Mouse (Mus musculus) MEL (cell line): ENCODE results near the gene Pdhx. TPM values are rescaled to one million over a fixed set of nuclear protein-coding genes. Genes with fewer than 3 reads are reported as not detected.

Source experiments
- DNase-seq: peaks from one replicate; pipeline ENCODE4 v3.0.0; 2011; ENCODE audit warnings: low read depth, low spot score
- H3K27ac ChIP-seq: 2 replicates; pipeline ENCODE4 v1.5.1; 2012; ENCODE audit warnings: low read depth, mild to moderate bottlenecking, control low read depth, low read length, moderate library complexity; ENCODE audit not compliant: control insufficient read depth
- H3K27me3 ChIP-seq, 2 experiments: fragments of 150-350 bp in 1 of 2; sonication (generic) in 1 of 2; 2 replicates each; pipeline ENCODE4 v1.6.1; 2012; ENCODE audit warnings: low read length in 2 of 2, mild to moderate bottlenecking in 2 of 2, improper control_type of control experiment in 1 of 2, moderate library complexity in 1 of 2; ENCODE audit not compliant: insufficient read depth in 2 of 2, control insufficient read depth in 1 of 2
- H3K36me3 ChIP-seq, 2 experiments: 2 replicates each; pipeline ENCODE4 v1.6.1; 2012 to 2014; ENCODE audit warnings: low read length in 2 of 2, improper control_type of control experiment in 1 of 2, inconsistent platforms in 1 of 2, mild to moderate bottlenecking in 1 of 2; ENCODE audit not compliant: insufficient read depth in 2 of 2, control insufficient read depth in 1 of 2
- H3K4me1 ChIP-seq, 2 experiments: fragments of 150-350 bp in 1 of 2; sonication (generic) in 1 of 2; 2 replicates each; pipeline ENCODE4 v1.6.1; 2012; ENCODE audit warnings: low read length in 2 of 2, improper control_type of control experiment in 1 of 2, mild to moderate bottlenecking in 1 of 2; ENCODE audit not compliant: insufficient read depth in 2 of 2, control insufficient read depth in 1 of 2
- H3K4me3 ChIP-seq, 2 experiments: fragments of 150-350 bp in 1 of 2; sonication (generic) in 1 of 2; 2 replicates each; pipeline ENCODE4 v1.5.1; 2012; ENCODE audit warnings: low read depth in 2 of 2, low read length in 2 of 2, mild to moderate bottlenecking in 2 of 2, moderate library complexity in 2 of 2, control low read depth in 1 of 2, improper control_type of control experiment in 1 of 2; ENCODE audit not compliant: control insufficient read depth in 1 of 2, insufficient read depth in 1 of 2
- H3K79me2 ChIP-seq: 2 replicates; pipeline ENCODE4 v1.6.1; 2012; ENCODE audit warnings: mild to moderate bottlenecking, low read length, moderate library complexity; ENCODE audit not compliant: control insufficient read depth, poor library complexity, insufficient read depth
- H3K9ac ChIP-seq: 2 replicates; pipeline ENCODE4 v1.6.1; 2012; ENCODE audit warnings: low read depth, mild to moderate bottlenecking, control low read depth, low read length, moderate library complexity; ENCODE audit not compliant: control insufficient read depth, poor library complexity, severe bottlenecking
- H3K9me3 ChIP-seq: fragments of 150-350 bp; sonication (generic); replicated peaks from 2 replicates; pipeline ENCODE4 v1.6.1; 2012; ENCODE audit warnings: mild to moderate bottlenecking, low read length, improper control_type of control experiment, moderate library complexity; ENCODE audit not compliant: insufficient read depth
- BHLHE40 ChIP-seq: IDR thresholded peaks from 2 replicates; pipeline ENCODE4 v1.6.1; 2012; ENCODE audit warnings: low read depth, mild to moderate bottlenecking, inconsistent platforms, low read length, improper control_type of control experiment, borderline replicate concordance
- CTCF ChIP-seq, 3 experiments: IDR thresholded peaks in 2 of 3; conservative IDR thresholded peaks in 1 of 3; 2 replicates each; pipeline ENCODE4 v1.5.1; 2011 to 2012; ENCODE audit warnings: low read length in 3 of 3, low read depth in 2 of 3, mild to moderate bottlenecking in 2 of 3, improper control_type of control experiment in 1 of 3, inconsistent platforms in 1 of 3, mixed read lengths in 1 of 3, moderate library complexity in 1 of 3; ENCODE audit not compliant: control insufficient read depth in 1 of 3, insufficient read depth in 1 of 3, poor library complexity in 1 of 3, severe bottlenecking in 1 of 3
- GATA1 ChIP-seq: IDR thresholded peaks from 2 replicates; pipeline ENCODE4 v1.6.1; 2011; ENCODE audit warnings: low read depth, low read length, improper control_type of control experiment
- HCFC1 ChIP-seq: IDR thresholded peaks from 2 replicates; pipeline ENCODE4 v1.6.1; 2012; ENCODE audit warnings: low read depth, mild to moderate bottlenecking, inconsistent platforms, low read length, improper control_type of control experiment, moderate library complexity
- KAT2A ChIP-seq: conservative IDR thresholded peaks from 2 replicates; pipeline ENCODE4 v1.6.1; 2012; ENCODE audit warnings: low read depth, low read length, improper control_type of control experiment, inconsistent platforms
- MYC ChIP-seq: IDR thresholded peaks from 2 replicates; pipeline ENCODE4 v1.6.1; 2011; ENCODE audit warnings: low read depth, mild to moderate bottlenecking, low read length, improper control_type of control experiment, moderate library complexity
- NELFE ChIP-seq: IDR thresholded peaks from 2 replicates; pipeline ENCODE4 v1.6.1; 2011; ENCODE audit warnings: low read depth, low read length, improper control_type of control experiment
- POLR2AphosphoS2 ChIP-seq: IDR thresholded peaks from 2 replicates; pipeline ENCODE4 v1.6.1; 2011; ENCODE audit warnings: low read length, improper control_type of control experiment
- RAD21 ChIP-seq: IDR thresholded peaks from 2 replicates; pipeline ENCODE4 v1.6.1; 2011; ENCODE audit warnings: mild to moderate bottlenecking, low read depth, low read length, improper control_type of control experiment
- TAL1 ChIP-seq: IDR thresholded peaks from 2 replicates; pipeline ENCODE4 v1.6.1; 2012; ENCODE audit warnings: mild to moderate bottlenecking, inconsistent platforms, low read length, moderate library complexity, mixed read lengths
- USF1 ChIP-seq: IDR thresholded peaks from 2 replicates; pipeline ENCODE4 v1.6.1; 2014; ENCODE audit warnings: low read depth, mild to moderate bottlenecking, inconsistent platforms, low read length, improper control_type of control experiment, moderate library complexity
- ZC3H11A ChIP-seq: IDR thresholded peaks from 2 replicates; pipeline ENCODE4 v1.6.1; 2012; ENCODE audit warnings: low read depth, mild to moderate bottlenecking, inconsistent platforms, low read length, improper control_type of control experiment
- ZKSCAN1 ChIP-seq: IDR thresholded peaks from 2 replicates; pipeline ENCODE4 v1.6.1; 2012; ENCODE audit warnings: low read depth, mild to moderate bottlenecking, inconsistent platforms, low read length, improper control_type of control experiment, moderate library complexity
- polyA plus RNA-seq, 2 experiments: library from polyadenylated mRNA; stranded (reverse) in 1 of 2; unstranded in 1 of 2; fragments of >175 nt in 1 of 2; fragments of >200 nt in 1 of 2; gene quantifications; 2 replicates each; pipeline versions ENCODE4 v1.2.1 to v1.2.4; 2012; ENCODE audit warnings: low replicate concordance in 2 of 2, low read depth in 1 of 2; ENCODE audit not compliant: insufficient read length in 2 of 2, insufficient read depth in 1 of 2, missing spikeins in 1 of 2
- total RNA-seq: library from RNA; depleted of rRNA; stranded (reverse); fragments of 300-350 nt; gene quantifications from 2 replicates; pipeline ENCODE4 v1.2.3, GENCODE M21; 2012

Gene Pdhx
- total and polyA plus RNA-seq, 3 experiments = 48.4 to 73.3 TPM; not detected in 1

DNA sequence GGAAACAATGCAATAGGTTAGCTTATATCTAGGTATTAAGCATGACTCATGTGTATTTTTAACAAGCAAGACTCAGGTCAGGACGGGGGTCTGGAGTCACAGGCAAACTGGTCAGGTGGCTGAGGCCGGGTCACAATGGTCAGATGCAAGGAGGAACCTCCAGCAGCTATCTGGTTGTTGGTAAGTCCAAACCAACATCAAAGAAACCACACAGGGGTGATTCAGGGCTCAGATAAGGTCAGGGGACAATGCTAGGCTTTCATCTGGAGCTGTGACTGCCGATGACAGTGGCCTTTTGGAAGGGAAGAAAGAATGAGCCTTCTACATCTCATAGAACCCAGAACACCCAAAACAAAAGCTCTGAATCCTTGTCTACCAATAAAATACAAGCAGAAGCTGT lies 86.9 kb downstream of the Pdhx start:
- TF ChIP-seq MYC (no peak), GATA1 (peak; percentile 41; the same call in 1 of the 2 replicates)
- no peak for DNase-seq
- Histone ChIP-seq H3K36me3 (peaks cover 0 to 7% of the 10 kb centered on the region in 2 experiments; a peak in 2 of 4 replicates), H3K27ac (no peak overlapping the region), H3K9me3 (no peaks in the 10 kb centered on the region), H3K4me3 (no peak overlapping the region), H3K79me2 (no peaks in the 10 kb centered on the region), H3K9ac (no peak overlapping the region), H3K27me3 (peaks cover under 1 to 2% of the 10 kb centered on the region in 2 experiments; a peak in 2 of 4 replicates), H3K4me1 (peaks cover 0 to 8% of the 10 kb centered on the region in 2 experiments; a peak in 3 of 4 replicates)

DNA sequence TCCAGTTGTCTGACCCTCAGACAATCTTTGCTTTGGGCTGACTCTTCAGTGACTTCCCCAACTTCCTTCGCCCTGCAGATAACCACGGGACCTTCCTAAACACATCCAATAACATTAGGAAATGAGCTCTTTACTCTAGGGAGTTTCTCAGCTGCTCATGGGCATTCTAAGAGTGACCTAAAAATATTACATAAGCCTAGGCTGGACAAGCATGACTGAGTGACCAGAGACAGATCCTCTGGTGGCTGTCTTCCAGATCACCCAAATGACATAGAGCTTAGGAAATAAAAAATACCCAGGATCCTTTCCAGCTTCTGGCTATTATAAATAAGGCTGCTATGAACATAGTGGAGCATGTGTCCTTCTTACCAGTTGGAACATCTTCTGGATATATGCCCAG lies 90.5 kb downstream of the Pdhx start:
- no peak overlapping the region for H3K9ac ChIP-seq
- no peak overlapping the region for H3K27ac ChIP-seq
- H3K36me3 ChIP-seq = peaks cover 0 to 7% of the 10 kb centered on the region in 2 experiments; a peak in 2 of 4 replicates
- no peak for TF ChIP-seq HCFC1
- TF ChIP-seq USF1 = no peak
- no peak for TF ChIP-seq KAT2A
- no peak for TF ChIP-seq RAD21
- no peak for TF ChIP-seq ZKSCAN1
- no peak for TF ChIP-seq TAL1
- TF ChIP-seq, all 39 proteins: peak for 0
- peaks cover 0 to 8% of the 10 kb centered on the region in 2 experiments; a peak in 3 of 4 replicates for H3K4me1 ChIP-seq
- no peaks in the 10 kb centered on the region for H3K79me2 ChIP-seq
- DNase-seq = no peak
- peaks cover 2 to 3% of the 10 kb centered on the region in 2 experiments; a peak in 3 of 4 replicates for H3K27me3 ChIP-seq
- no peaks in the 10 kb centered on the region for H3K9me3 ChIP-seq
- no peak overlapping the region for H3K4me3 ChIP-seq

- H3K9me3 ChIP-seq = no peaks in the 10 kb centered on the region
- H3K36me3 ChIP-seq = peaks cover 0 to 5% of the 10 kb centered on the region in 2 experiments; a peak in 2 of 4 replicates
- no peak overlapping the region for H3K4me3 ChIP-seq
- no peaks in the 10 kb centered on the region for H3K79me2 ChIP-seq
- no peak overlapping the region for H3K9ac ChIP-seq
- DNase-seq = no peak
- no peak for TF ChIP-seq ZC3H11A
- no peak for TF ChIP-seq NELFE
- peak in 1 of 3 experiments; percentile 2; a peak in 1 of 6 replicates for TF ChIP-seq CTCF (IDR thresholded peaks at IDR 0.05 in 2 of 3, conservative IDR thresholded peaks at IDR 0.05 in 1 of 3; ENCODE audit: control insufficient read depth in 1 of 3, insufficient read depth in 1 of 3, low read depth in 2 of 3, low read length in 3 of 3, poor library complexity in 1 of 3, severe bottlenecking in 1 of 3)
- no peak for TF ChIP-seq POLR2AphosphoS2
- no peak for TF ChIP-seq BHLHE40
- peaks cover 2 to 3% of the 10 kb centered on the region in 2 experiments; a peak in 3 of 4 replicates for H3K27me3 ChIP-seq
- peaks cover 0 to 6% of the 10 kb centered on the region in 2 experiments; a peak in 3 of 4 replicates for H3K4me1 ChIP-seq
- no peak overlapping the region for H3K27ac ChIP-seq
Measured at GRCm38 (mm10) chr2:102981446-102982314, 91.6 kb downstream of the Pdhx start.
